Mouse (Mus musculus) bone marrow, adult 2 months (tissue): Measurements from ENCODE around the gene Rell1. TPM values are rescaled to one million over a fixed set of nuclear protein-coding genes. Genes with fewer than 3 reads are reported as not detected.

ENCODE experiments used
- H3K27ac ChIP-seq: fragments of 200-500 bp; 2 replicates; pipeline ENCODE4 v1.5.1; 2012; ENCODE audit warnings: low read depth, mild to moderate bottlenecking, control low read depth, inconsistent platforms, low read length; ENCODE audit not compliant: control insufficient read depth, poor library complexity, insufficient read depth
- H3K4me1 ChIP-seq: fragments of 200-500 bp; 2 replicates; pipeline ENCODE4 v1.6.1; 2011; ENCODE audit warnings: low read length; ENCODE audit not compliant: control insufficient read depth, insufficient read depth
- H3K4me3 ChIP-seq: fragments of 200-500 bp; replicated peaks from 2 replicates; pipeline ENCODE3; 2011; ENCODE audit warnings: mild to moderate bottlenecking, low read depth, low read length, control low read depth; ENCODE audit not compliant: control insufficient read depth
- CTCF ChIP-seq: fragments of 200-500 bp; IDR thresholded peaks from 2 replicates; pipeline ENCODE4 v1.5.1; 2011; ENCODE audit warnings: low read length, control low read depth; ENCODE audit not compliant: control insufficient read depth, insufficient read depth
- POLR2A ChIP-seq: fragments of 200-500 bp; IDR thresholded peaks from 2 replicates; pipeline ENCODE4 v1.6.1; 2011; ENCODE audit warnings: low read depth, mild to moderate bottlenecking, control low read depth, low read length, borderline replicate concordance; ENCODE audit not compliant: control insufficient read depth
- WGBS: fragments of 180-500 bp; shearing (Covaris S2); methylation state at CpG from one replicate; pipeline ENCODE4 v1.1.7; 2018; 5-methylcytosine and 5-hydroxymethylcytosine counted together
- polyA plus RNA-seq: library from polyadenylated mRNA; stranded (reverse); fragments of >200 nt; gene quantifications from 2 replicates; pipeline ENCODE4 v1.2.4, GENCODE M21; 2011; ENCODE audit warnings: low replicate concordance; ENCODE audit not compliant: missing spikeins, insufficient read depth, insufficient read length

Rell1 gene
- polyA plus RNA-seq, 1 experiment, result 18.9 TPM

GRCm38 (mm10) chr5:63867421-63867820, 101.3 kb downstream of the Rell1 start:
- Histone ChIP-seq H3K27ac (no peak overlapping the region), H3K4me1 (no peaks in the 10 kb centered on the region), H3K4me3 (no peak overlapping the region)
- 69% methylated on average over 3 of the region's 3 CpGs for WGBS
- TF ChIP-seq CTCF, result no peak
- no peak for TF ChIP-seq POLR2A

DNA sequence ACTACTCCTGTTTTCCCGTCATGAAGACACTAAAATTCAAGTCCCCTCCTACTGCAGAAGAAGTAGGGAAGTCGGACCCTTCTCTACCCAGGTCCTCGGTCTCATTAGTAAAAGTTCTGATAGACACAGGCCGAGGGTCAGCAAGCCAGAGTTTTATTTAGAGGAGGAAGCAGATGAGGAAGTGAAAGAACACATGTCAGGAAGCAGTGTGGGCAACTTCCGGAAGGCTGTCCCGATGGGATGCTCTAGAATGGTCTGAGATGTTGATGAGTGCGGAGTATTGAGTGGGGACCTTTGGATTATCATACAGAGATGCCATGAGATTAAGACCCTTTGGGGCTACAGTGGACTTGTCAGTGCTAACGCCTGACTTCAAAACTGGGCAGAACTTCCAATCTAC, 109.8 kb downstream of the Rell1 start:
- H3K4me1 ChIP-seq, result no peaks in the 10 kb centered on the region; the same call in 1 of the 2 replicates
- WGBS, result 29% methylated on average over 8 of the region's 8 CpGs
- H3K4me3 ChIP-seq, result no peak overlapping the region
- H3K27ac ChIP-seq, result no peak overlapping the region
- TF ChIP-seq POLR2A (no peak), CTCF (no peak)

Other genes with a start within 250 kb of the Rell1 start
- 2.2 TPM in 1 of 2 replicates, not detected in the other for gene 0610040J01Rik, start 156.5 kb downstream of the Rell1 start, polyA plus RNA-seq
- gene Pgm2, start 124.1 kb upstream of the Rell1 start, polyA plus RNA-seq, result 9.0 and 19.3 TPM in 2 replicates
- gene Tbc1d1, start 187.4 kb upstream of the Rell1 start, polyA plus RNA-seq, result 5.2 and 10.3 TPM in 2 replicates